Mouse (Mus musculus) MEL (cell line): ENCODE measurements around the gene Unc13d.
"Not testable (repeated sequence)": the region's sequence is repeated elsewhere in the genome, so short reads cannot be mapped to it uniquely, and the experiment has no call there.

Source experiments
- CTCF ChIP-seq, 3 experiments: IDR thresholded peaks in 2 of 3; conservative IDR thresholded peaks in 1 of 3; 2 replicates each; pipeline ENCODE4 v1.5.1; 2011 to 2012; ENCODE audit warnings: low read length in 3 of 3, low read depth in 2 of 3, mild to moderate bottlenecking in 2 of 3, improper control_type of control experiment in 1 of 3, inconsistent platforms in 1 of 3, mixed read lengths in 1 of 3, moderate library complexity in 1 of 3; ENCODE audit not compliant: control insufficient read depth in 1 of 3, insufficient read depth in 1 of 3, poor library complexity in 1 of 3, severe bottlenecking in 1 of 3
- E2F4 ChIP-seq: IDR thresholded peaks from 2 replicates; pipeline ENCODE4 v1.6.1; 2011; ENCODE audit warnings: low read depth, low read length, improper control_type of control experiment, borderline replicate concordance
- TBP ChIP-seq: IDR thresholded peaks from 2 replicates; pipeline ENCODE4 v1.8.0; 2011; ENCODE audit warnings: low read depth, low read length, improper control_type of control experiment
- TCF12 ChIP-seq: IDR thresholded peaks from 2 replicates; pipeline ENCODE4 v1.6.1; 2014; ENCODE audit warnings: low read depth, mild to moderate bottlenecking, inconsistent platforms, low read length, improper control_type of control experiment, moderate library complexity
- USF1 ChIP-seq: IDR thresholded peaks from 2 replicates; pipeline ENCODE4 v1.6.1; 2014; ENCODE audit warnings: low read depth, mild to moderate bottlenecking, inconsistent platforms, low read length, improper control_type of control experiment, moderate library complexity

DNA sequence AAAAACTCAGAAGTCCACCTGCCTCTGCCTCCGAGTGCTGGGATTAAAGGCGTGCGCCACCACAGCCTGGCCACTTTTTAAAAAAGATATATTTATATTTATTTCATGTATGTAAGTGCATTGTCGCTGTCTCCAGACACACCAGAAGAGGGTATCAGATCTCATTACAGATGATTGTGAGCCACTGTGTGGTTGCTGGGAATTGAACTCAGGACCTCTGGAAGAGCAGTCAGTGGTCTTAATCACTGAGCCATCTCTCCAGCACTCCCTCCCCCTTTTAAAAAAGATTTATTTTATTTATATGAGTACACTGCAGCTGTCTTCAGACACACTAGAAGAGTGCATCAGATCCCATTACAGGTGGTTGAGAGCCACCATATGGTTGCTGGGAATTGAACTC lies 58.9 kb downstream of the Unc13d start:
- not testable (repeated sequence) for TF ChIP-seq TBP; E2F4; USF1; CTCF (IDR thresholded peaks at IDR 0.05 in 2 of 3, conservative IDR thresholded peaks at IDR 0.05 in 1 of 3; ENCODE audit: control insufficient read depth in 1 of 3, insufficient read depth in 1 of 3, low read depth in 2 of 3, low read length in 3 of 3, poor library complexity in 1 of 3, severe bottlenecking in 1 of 3); TCF12
